Mouse (Mus musculus): ENCODE measurements around the gene Krt33a. TPM values are rescaled to one million over a fixed set of nuclear protein-coding genes. Genes with fewer than 3 reads are reported as not detected.

Gene Krt33a
- polyA plus RNA-seq, 1 experiment from 2014 or later, result 0.15 TPM

- no peaks in the 10 kb centered on the region for H3K27me3 ChIP-seq
- no peak for ATAC-seq (ENCODE audit: insufficient number of reproducible peaks, insufficient read depth, low FRiP score, low TSS enrichment)
- H3K36me3 ChIP-seq, result no peaks in the 10 kb centered on the region
- no peaks in the 10 kb centered on the region for H3K4me1 ChIP-seq
- WGBS, result 88% methylated on average over 5 of the region's 5 CpGs
- H3K27ac ChIP-seq, result no peak overlapping the region
- H3K9ac ChIP-seq, result no peak overlapping the region
- no peak overlapping the region for H3K4me2 ChIP-seq (replicated peaks)
- H3K4me3 ChIP-seq, result no peak overlapping the region
- no peaks in the 10 kb centered on the region for H3K9me3 ChIP-seq
These were observed 7.7 kb downstream of the Krt33a start for GRCm38 (mm10) chr11:100008336-100008735.

- ATAC-seq (ENCODE audit: insufficient number of reproducible peaks, insufficient read depth, low FRiP score, low TSS enrichment), result no peak
These were observed 9.4 kb downstream of the Krt33a start for GRCm38 (mm10) chr11:100006624-100007023.

GRCm38 (mm10) chr11:100005905-100006304 is 10.1 kb downstream of the Krt33a start:
- Histone ChIP-seq H3K27me3 (no peaks in the 10 kb centered on the region), H3K4me3 (no peak overlapping the region), H3K9me3 (no peaks in the 10 kb centered on the region), H3K9ac (no peak overlapping the region), H3K27ac (no peak overlapping the region), H3K36me3 (no peaks in the 10 kb centered on the region), H3K4me1 (no peaks in the 10 kb centered on the region), H3K4me2 (replicated peaks) (no peak overlapping the region)
- ATAC-seq (ENCODE audit: insufficient number of reproducible peaks, insufficient read depth, low FRiP score, low TSS enrichment), result no peak
- 81% methylated on average over 8 of the region's 8 CpGs for WGBS

More at GRCm38 (mm10) chr11:100006624-100007023, 9.4 kb downstream of the Krt33a start:
- H3K36me3 ChIP-seq, result no peaks in the 10 kb centered on the region
- 53% methylated on average over 3 of the region's 3 CpGs for WGBS
- no peaks in the 10 kb centered on the region for H3K4me1 ChIP-seq
- H3K4me2 ChIP-seq (replicated peaks), result no peak overlapping the region
- H3K9me3 ChIP-seq, result no peaks in the 10 kb centered on the region
- no peak overlapping the region for H3K27ac ChIP-seq
- no peaks in the 10 kb centered on the region for H3K27me3 ChIP-seq
- H3K9ac ChIP-seq, result no peak overlapping the region
- H3K4me3 ChIP-seq, result no peak overlapping the region

GRCm38 (mm10) chr11:100004846-100005245 is 11.2 kb downstream of the Krt33a start:
- 27% methylated on average over 6 of the region's 6 CpGs for WGBS
- Histone ChIP-seq H3K4me1 (no peaks in the 10 kb centered on the region), H3K4me3 (no peak overlapping the region), H3K27me3 (no peaks in the 10 kb centered on the region), H3K9ac (no peak overlapping the region), H3K9me3 (no peaks in the 10 kb centered on the region), H3K36me3 (no peaks in the 10 kb centered on the region), H3K27ac (no peak overlapping the region), H3K4me2 (replicated peaks) (no peak overlapping the region)
- ATAC-seq (ENCODE audit: insufficient number of reproducible peaks, insufficient read depth, low FRiP score, low TSS enrichment), result no peak

GRCm38 (mm10) chr11:99999091-99999490 is 16.9 kb downstream of the Krt33a start:
- no peak for ATAC-seq (ENCODE audit: insufficient number of reproducible peaks, insufficient read depth, low FRiP score, low TSS enrichment)
- Histone ChIP-seq H3K4me1 (no peaks in the 10 kb centered on the region), H3K9me3 (no peaks in the 10 kb centered on the region), H3K4me2 (replicated peaks) (no peak overlapping the region), H3K27ac (no peak overlapping the region), H3K27me3 (peaks cover 10% of the 10 kb centered on the region; the same call in 1 of the 2 replicates), H3K9ac (no peak overlapping the region), H3K36me3 (no peaks in the 10 kb centered on the region), H3K4me3 (no peak overlapping the region)
- 88% methylated on average over 7 of the region's 7 CpGs for WGBS

- Histone ChIP-seq H3K9ac (no peak overlapping the region), H3K27ac (no peak overlapping the region), H3K4me2 (replicated peaks) (no peak overlapping the region), H3K4me1 (no peaks in the 10 kb centered on the region), H3K4me3 (no peak overlapping the region), H3K36me3 (no peaks in the 10 kb centered on the region), H3K9me3 (no peaks in the 10 kb centered on the region), H3K27me3 (peaks cover 28% of the 10 kb centered on the region)
- no peak for ATAC-seq (ENCODE audit: insufficient number of reproducible peaks, insufficient read depth, low FRiP score, low TSS enrichment)
- WGBS, result 67% methylated on average over 4 of the region's 4 CpGs
These were observed 21.7 kb downstream of the Krt33a start for GRCm38 (mm10) chr11:99994384-99994661.

- no peaks in the 10 kb centered on the region for H3K4me1 ChIP-seq
- H3K4me3 ChIP-seq, result no peak within 1 kb of the TSS
- WGBS, result 26% methylated on average over 26 of the region's 26 CpGs
- 0 out of 2 replicates have a peak within 1 kb of the TSS, but pooled peaks have one; percentile 5 for H3K4me2 ChIP-seq (replicated peaks)
- no peak for ATAC-seq (ENCODE audit: insufficient number of reproducible peaks, insufficient read depth, low FRiP score, low TSS enrichment)
- no peaks in the 10 kb centered on the region for H3K9me3 ChIP-seq
- no peak within 1 kb of the TSS for H3K9ac ChIP-seq
- H3K27me3 ChIP-seq, result peaks cover 28% of the 10 kb centered on the region
- H3K27ac ChIP-seq, result no peak within 1 kb of the TSS
- H3K36me3 ChIP-seq, result no peaks in the 10 kb centered on the region
These were observed 22.2 kb downstream of the Krt33a start, which contains the start of gene Krtap17-1 for GRCm38 (mm10) chr11:99993620-99994383. TSS of gene Krtap17-1 (minus strand) at chr11:99993994.

GRCm38 (mm10) chr11:99990571-99990970 is 25.4 kb downstream of the Krt33a start:
- H3K9ac ChIP-seq, result no peak overlapping the region
- H3K4me2 ChIP-seq (replicated peaks), result no peak overlapping the region
- H3K36me3 ChIP-seq, result no peaks in the 10 kb centered on the region
- H3K27me3 ChIP-seq, result peaks cover 28% of the 10 kb centered on the region
- 82% methylated on average over 3 of the region's 3 CpGs for WGBS
- no peaks in the 10 kb centered on the region for H3K4me1 ChIP-seq
- H3K4me3 ChIP-seq, result no peak overlapping the region
- H3K9me3 ChIP-seq, result no peaks in the 10 kb centered on the region
- H3K27ac ChIP-seq, result no peak overlapping the region
- ATAC-seq (ENCODE audit: insufficient number of reproducible peaks, insufficient read depth, low FRiP score, low TSS enrichment), result no peak

GRCm38 (mm10) chr11:99989881-99990405 is 26.1 kb downstream of the Krt33a start:
- Histone ChIP-seq H3K4me2 (replicated peaks) (no peak overlapping the region), H3K9ac (no peak overlapping the region), H3K9me3 (no peaks in the 10 kb centered on the region), H3K4me3 (no peak overlapping the region), H3K27me3 (peaks cover 24% of the 10 kb centered on the region), H3K36me3 (no peaks in the 10 kb centered on the region), H3K4me1 (no peaks in the 10 kb centered on the region), H3K27ac (no peak overlapping the region)
- 84% methylated on average over 6 of the region's 6 CpGs for WGBS
- ATAC-seq (ENCODE audit: insufficient number of reproducible peaks, insufficient read depth, low FRiP score, low TSS enrichment), result no peak

- WGBS, result 94% methylated on average over 3 of the region's 3 CpGs
- ATAC-seq (ENCODE audit: insufficient number of reproducible peaks, insufficient read depth, low FRiP score, low TSS enrichment), result no peak
These were observed 27.5 kb downstream of the Krt33a start for GRCm38 (mm10) chr11:99988530-99988929.

GRCm38 (mm10) chr11:99986180-99986647 is 29.8 kb downstream of the Krt33a start, which contains the start of gene Krtap16-1:
TSS of gene Krtap16-1 (minus strand) at chr11:99986597.
- no peaks in the 10 kb centered on the region for H3K36me3 ChIP-seq
- no peak for ATAC-seq (ENCODE audit: insufficient number of reproducible peaks, insufficient read depth, low FRiP score, low TSS enrichment)
- no peaks in the 10 kb centered on the region for H3K9me3 ChIP-seq
- WGBS, result 87% methylated on average over 8 of the region's 8 CpGs
- no peaks in the 10 kb centered on the region for H3K27me3 ChIP-seq
- no peak within 1 kb of the TSS for H3K9ac ChIP-seq
- H3K4me1 ChIP-seq, result no peaks in the 10 kb centered on the region
- H3K4me2 ChIP-seq (replicated peaks), result no peak within 1 kb of the TSS
- H3K27ac ChIP-seq, result no peak within 1 kb of the TSS
- no peak within 1 kb of the TSS for H3K4me3 ChIP-seq

More at GRCm38 (mm10) chr11:99988530-99988929, 27.5 kb downstream of the Krt33a start:
- H3K4me1 ChIP-seq, result no peaks in the 10 kb centered on the region
- H3K4me2 ChIP-seq (replicated peaks), result no peak overlapping the region
- H3K4me3 ChIP-seq, result no peak overlapping the region
- no peak overlapping the region for H3K9ac ChIP-seq
- H3K27ac ChIP-seq, result no peak overlapping the region
- H3K36me3 ChIP-seq, result no peaks in the 10 kb centered on the region
- H3K27me3 ChIP-seq, result peaks cover 12% of the 10 kb centered on the region
- H3K9me3 ChIP-seq, result no peaks in the 10 kb centered on the region

Data from embryonic facial prominence, embryonic 12.5 days (tissue).